ENCODE assay signal across 13 mouse cellular contexts in the genomic region with DNA sequence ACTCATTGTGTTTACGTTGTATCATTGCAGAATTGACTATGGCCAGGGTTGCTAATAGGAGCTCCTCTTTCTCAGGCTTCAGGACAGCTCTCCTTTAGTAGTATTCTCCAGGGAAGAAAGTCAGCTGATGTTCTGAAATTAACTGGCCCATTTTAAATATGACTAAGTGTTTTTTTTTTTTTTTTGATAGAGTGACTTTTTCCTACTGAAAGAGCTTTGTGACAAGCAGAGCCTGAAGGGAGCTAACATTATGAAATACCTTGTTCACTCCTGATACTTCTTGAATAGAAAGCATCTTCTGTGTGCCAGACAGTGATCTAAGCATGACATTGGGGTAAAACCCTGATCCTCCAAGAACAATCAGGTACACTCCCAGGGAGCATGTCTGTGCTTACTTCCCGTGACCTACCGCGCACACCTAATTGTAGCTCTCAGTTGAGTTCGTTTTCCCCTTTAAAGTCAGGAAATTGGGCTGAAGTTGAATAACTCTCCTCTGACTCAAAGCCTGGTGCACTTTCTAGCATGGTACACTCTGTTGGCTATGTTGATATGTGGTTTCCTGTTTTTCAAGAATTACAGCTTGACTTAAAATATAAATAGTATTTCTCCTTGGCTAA. TPM values are rescaled to one million over a fixed set of nuclear protein-coding genes. Genes with fewer than 3 reads are reported as not detected.
DNase-seq lines count a peak whose midpoint lies in the region; ATAC-seq and TF ChIP-seq lines count a peak whose summit lies in the region.
"Had no signal": no experiment of that assay in that cellular context is flagged by ENCODE, and none has a peak within 500 bp of the region (broad histone marks: within the 10 kb centered on the region; RNA-seq: fewer than 3 reads in every experiment).

No protein-coding gene starts in this region.

- no peak for ATAC-seq in kidney, embryonic 16.5 days (ENCODE audit: low FRiP score, low TSS enrichment)
- ATAC-seq: liver, embryonic 12.5 days had no signal

- no peaks in the 10 kb centered on the region for H3K36me3 ChIP-seq in kidney, adult 2 months (ENCODE audit: control insufficient read depth, insufficient read depth, low read length)
- no peaks in the 10 kb centered on the region for H3K36me3 ChIP-seq in kidney, embryonic 16.5 days (ENCODE audit: insufficient read depth, low read length)
- H3K36me3 ChIP-seq in myocyte (ENCODE audit: control insufficient read depth, insufficient read depth): no peaks in the 10 kb centered on the region
- H3K36me3 ChIP-seq: kidney, embryonic 15.5 days; liver, embryonic 12.5 days; midbrain, embryonic 12.5 days had no signal

- H3K9me3 ChIP-seq in kidney, embryonic 16.5 days (ENCODE audit: low read length): no peaks in the 10 kb centered on the region
- H3K9me3 ChIP-seq: kidney, embryonic 15.5 days; liver, embryonic 12.5 days; midbrain, embryonic 12.5 days had no signal

- H3K27me3 ChIP-seq in kidney, adult 2 months (replicated peaks; ENCODE audit: control insufficient read depth, insufficient read depth, low read length): no peaks in the 10 kb centered on the region
- H3K27me3 ChIP-seq in kidney, embryonic 16.5 days (ENCODE audit: insufficient read depth, low read length): peaks cover 8% of the 10 kb centered on the region; the same call in 1 of the 2 replicates
- no peaks in the 10 kb centered on the region for H3K27me3 ChIP-seq in myocyte (ENCODE audit: control insufficient read depth, insufficient read depth, insufficient read length)

- H3K4me2 ChIP-seq in kidney, embryonic 16.5 days (replicated peaks; ENCODE audit: low read depth, low read length): no peak overlapping the region
- peak overlapping the region; percentile 10 for H3K4me2 ChIP-seq in myocyte (ENCODE audit: low read depth)
- H3K4me2 ChIP-seq: kidney, embryonic 15.5 days; liver, embryonic 12.5 days; midbrain, embryonic 12.5 days had no signal

- no peak overlapping the region for H3K9ac ChIP-seq in kidney, embryonic 16.5 days (replicated peaks; ENCODE audit: low read length)
- H3K9ac ChIP-seq: kidney, embryonic 15.5 days; liver, embryonic 12.5 days; midbrain, embryonic 12.5 days had no signal

- TF ChIP-seq CTCF in kidney, adult 2 months (conservative IDR thresholded peaks at IDR 0.05; ENCODE audit: insufficient read depth, insufficient read length, low read depth, low read length): no peak
- TF ChIP-seq CTCF in bone marrow macrophage, adult 2 months (IDR thresholded peaks at IDR 0.05; ENCODE audit: low read depth, low read length): no peak

- no peak overlapping the region for H3K27ac ChIP-seq in kidney, adult 2 months (ENCODE audit: insufficient read depth, low read depth, low read length)
- H3K27ac ChIP-seq in kidney, embryonic 16.5 days (ENCODE audit: low read length): no peak overlapping the region
- peak overlapping the region; percentile 48 for H3K27ac ChIP-seq in bone marrow macrophage, adult 2 months (ENCODE audit: insufficient read depth, low read depth, low read length)
- H3K27ac ChIP-seq: kidney, embryonic 15.5 days; liver, embryonic 12.5 days; midbrain, embryonic 12.5 days had no signal

- no peak for TF ChIP-seq POLR2A in kidney, adult 2 months (IDR thresholded peaks at IDR 0.05; ENCODE audit: low read depth, low read length)
- no peak for TF ChIP-seq POLR2A in bone marrow macrophage, adult 2 months (IDR thresholded peaks at IDR 0.05; ENCODE audit: borderline replicate concordance, low read depth, low read length)
- no peak for TF ChIP-seq POLR2A in myocyte (IDR thresholded peaks at IDR 0.05; ENCODE audit: insufficient read length, low read depth)

- WGBS in kidney, adult 2 months: 64% methylated on average over 5 of the region's 5 CpGs
- WGBS in kidney, embryonic 16.5 days: 53% methylated on average over 5 of the region's 5 CpGs

- H3K4me3 ChIP-seq in kidney, adult 2 months (ENCODE audit: insufficient read depth, low read depth, low read length): no peak overlapping the region
- no peak overlapping the region for H3K4me3 ChIP-seq in kidney, embryonic 16.5 days (ENCODE audit: low read length)
- no peak overlapping the region for H3K4me3 ChIP-seq in bone marrow macrophage, adult 2 months (ENCODE audit: insufficient read depth, low read length)
- no peak overlapping the region for H3K4me3 ChIP-seq in myocyte
- H3K4me3 ChIP-seq: kidney, embryonic 15.5 days; liver, embryonic 12.5 days; midbrain, embryonic 12.5 days had no signal

- DNase-seq in kidney, adult 2 months: peak; percentile 19
- DNase-seq in CD4-positive, CD25-positive, alpha-beta regulatory T cell, adult 2 months (ENCODE audit: low read depth, low spot score): peak; percentile 23
- no peak for DNase-seq in MN1 (ENCODE audit: low spot score)
- no peak for DNase-seq in lung, postnatal 4 days
- DNase-seq: adrenal gland, postnatal 25 days; cerebellum, adult 11 months had no signal

- peaks cover 6% of the 10 kb centered on the region for H3K4me1 ChIP-seq in kidney, adult 2 months (ENCODE audit: control insufficient read depth, insufficient read depth, low read length)
- 0 out of 2 replicates have a peak, but pooled peaks cover 9% of the 10 kb centered on the region for H3K4me1 ChIP-seq in kidney, embryonic 16.5 days (ENCODE audit: insufficient read depth, low read length)
- peaks cover 44% of the 10 kb centered on the region for H3K4me1 ChIP-seq in bone marrow macrophage, adult 2 months (ENCODE audit: control insufficient read depth, insufficient read depth, low read length)

- no peaks in the 10 kb centered on the region for H3K79me2 ChIP-seq in myocyte (ENCODE audit: control insufficient read depth, insufficient read depth)

- no peak overlapping the region for H3ac ChIP-seq in myocyte (ENCODE audit: control insufficient read depth, insufficient read length)

TF ChIP-seq in myocyte, 11 proteins besides CTCF, POLR2A, EP300 and RAD21:
- TF ChIP-seq SRF (IDR thresholded peaks at IDR 0.05; ENCODE audit: control insufficient read depth, insufficient read length, low read depth): no peak
- no peak for TF ChIP-seq MAX (IDR thresholded peaks at IDR 0.05; ENCODE audit: low read depth)
- TF ChIP-seq CEBPB (IDR thresholded peaks at IDR 0.05; ENCODE audit: insufficient read depth, poor library complexity, severe bottlenecking): no peak
- TF ChIP-seq E2F4 (IDR thresholded peaks at IDR 0.05; ENCODE audit: insufficient read depth): no peak
- TF ChIP-seq USF1 (IDR thresholded peaks at IDR 0.05; ENCODE audit: low read depth): peak; percentile 34
- no peak for TF ChIP-seq REST (IDR thresholded peaks at IDR 0.05; ENCODE audit: insufficient read depth, insufficient read length)
TF ChIP-seq in myocyte: peak in this region for 1.

RNA-seq across cellular contexts. Expression of a gene that starts 5.8 kb away (rescaled TPM):
- polyA plus RNA-seq in kidney, adult 2 months (2012; rRNA removed): 13.2 and 16.8 TPM in 2 replicates
- polyA plus RNA-seq in kidney, embryonic 16.5 days (2015; fragmentation: Nextera tagmentation; extraction: Ambion mirVana): 13.2 and 14.5 TPM in 2 replicates
- 44.1 and 45.3 TPM in 2 replicates for polyA plus RNA-seq in bone marrow macrophage, adult 2 months (2012; ENCODE audit: insufficient read depth, insufficient read length, missing spikeins)
- polyA plus RNA-seq in myocyte (2012; fragmentation: generic; extraction: Trizol): 16.4 TPM

RNA-seq across cellular contexts. Expression of a gene that starts 42.2 kb away (rescaled TPM):
- polyA plus RNA-seq in kidney, adult 2 months (2012; rRNA removed): 0.15 TPM in 1 of 2 replicates, not detected in the other
- 0.14 TPM in 1 of 2 replicates, not detected in the other for polyA plus RNA-seq in kidney, embryonic 16.5 days (2015; fragmentation: Nextera tagmentation; extraction: Ambion mirVana)
- polyA plus RNA-seq in bone marrow macrophage, adult 2 months (2012; ENCODE audit: insufficient read depth, insufficient read length, missing spikeins): not detected in 2 replicates
- polyA plus RNA-seq in myocyte (2012; fragmentation: generic; extraction: Trizol): not detected
- polyA plus RNA-seq: cortical plate, adult 2 months; kidney, embryonic 15.5 days; liver, embryonic 12.5 days had no signal

Comparison
In these comparisons a context has a peak if more than half of its experiments do, and no peak if none do; other contexts are left out.
1. DNase-seq: peak in kidney, adult 2 months (single experiment) and CD4-positive, CD25-positive, alpha-beta regulatory T cell, adult 2 months (single experiment); none in MN1 (single experiment) and lung, postnatal 4 days (0 of 2).